Mouse (Mus musculus): ENCODE results near the gene Hpn. TPM values are rescaled to one million over a fixed set of nuclear protein-coding genes. Genes with fewer than 3 reads are reported as not detected.

Gene Hpn
- polyA plus RNA-seq, 1 experiment from 2014 or later, result 4.2 TPM

DNA sequence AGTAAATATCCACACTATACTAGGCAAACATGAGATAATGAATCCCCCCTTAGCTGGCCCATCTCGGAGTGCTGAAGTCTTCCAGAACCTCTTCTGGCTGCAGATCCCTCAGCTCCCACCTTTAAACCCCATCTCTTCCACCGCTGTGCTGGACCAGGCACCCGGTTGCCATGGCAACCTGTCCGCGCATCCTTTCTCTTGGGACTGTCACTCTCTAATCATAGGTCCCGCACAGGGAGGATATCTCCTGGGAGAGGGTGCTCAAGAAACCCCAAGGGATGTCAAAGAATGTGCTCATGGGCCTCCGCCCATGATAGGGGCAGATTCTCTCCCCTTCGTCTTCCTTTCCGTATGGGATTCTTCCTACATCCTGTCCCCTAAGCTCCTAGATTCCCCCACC lies 64.2 kb downstream of the Hpn start:
- peak overlapping the region; percentile 24 for H3K4me3 ChIP-seq
- no peak for ATAC-seq (ENCODE audit: insufficient number of reproducible peaks, insufficient read depth, low FRiP score, low TSS enrichment)
- 3% methylated on average over 9 of the region's 9 CpGs for WGBS
- no peak overlapping the region for H3K9ac ChIP-seq
- H3K27me3 ChIP-seq, result peaks cover 68% of the 10 kb centered on the region
- no peaks in the 10 kb centered on the region for H3K9me3 ChIP-seq
- H3K4me1 ChIP-seq, result peaks cover 66% of the 10 kb centered on the region
- no peak overlapping the region for H3K27ac ChIP-seq
- H3K36me3 ChIP-seq, result no peaks in the 10 kb centered on the region
- H3K4me2 ChIP-seq (replicated peaks), result peak overlapping the region; percentile 56

DNA sequence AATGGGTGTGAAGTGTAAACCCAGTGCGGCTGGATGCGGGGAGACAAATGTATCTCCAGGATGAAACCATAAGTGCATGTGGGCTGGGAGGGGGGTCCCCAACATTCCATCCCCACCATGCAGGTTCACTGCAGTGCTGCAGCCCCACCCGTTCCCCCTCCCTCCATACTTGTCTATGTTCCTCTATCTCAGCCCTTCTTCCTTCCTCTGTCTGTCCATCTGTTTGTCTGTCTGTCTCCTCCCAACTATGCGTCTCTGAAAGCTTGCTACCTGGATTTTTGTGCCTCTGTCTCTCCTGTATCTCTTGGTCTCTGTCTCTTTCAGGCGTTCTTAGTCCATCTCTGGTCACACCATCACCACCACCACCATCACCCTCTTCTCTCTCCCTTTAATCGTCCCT lies 64.6 kb downstream of the Hpn start:
- H3K36me3 ChIP-seq, result no peaks in the 10 kb centered on the region
- peaks cover 70% of the 10 kb centered on the region for H3K27me3 ChIP-seq
- H3K4me1 ChIP-seq, result peaks cover 62% of the 10 kb centered on the region
- H3K9ac ChIP-seq, result no peak overlapping the region
- H3K27ac ChIP-seq, result no peak overlapping the region
- 5% methylated on average over 6 of the region's 6 CpGs for WGBS
- H3K4me3 ChIP-seq, result peak overlapping the region; percentile 24
- H3K4me2 ChIP-seq (replicated peaks), result peak overlapping the region; percentile 56
- H3K9me3 ChIP-seq, result no peaks in the 10 kb centered on the region
- ATAC-seq (ENCODE audit: insufficient number of reproducible peaks, insufficient read depth, low FRiP score, low TSS enrichment), result no peak

DNA sequence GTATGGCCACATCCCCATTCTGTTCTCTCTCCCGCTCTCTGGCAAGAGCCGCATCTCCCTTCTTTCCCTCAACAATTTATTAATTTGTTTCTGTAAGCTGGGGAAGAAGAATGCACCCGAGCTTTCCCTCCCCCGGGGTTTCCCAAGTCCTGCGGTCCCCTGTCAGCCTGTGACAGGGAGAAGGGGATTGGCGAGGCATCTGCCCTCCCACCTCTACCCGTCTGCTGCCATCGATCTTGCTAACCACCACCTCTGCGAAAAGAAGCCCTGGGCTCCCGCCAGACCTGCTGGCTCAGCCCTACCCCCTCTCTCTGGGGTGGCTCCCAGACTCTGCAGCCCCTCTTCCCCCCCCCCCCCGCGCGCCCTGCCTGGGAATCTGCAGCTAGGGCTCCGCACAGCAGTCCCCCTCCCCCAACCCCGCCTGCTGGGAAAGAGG lies 65.2 kb downstream of the Hpn start:
- H3K36me3 ChIP-seq, result no peaks in the 10 kb centered on the region
- H3K4me2 ChIP-seq (replicated peaks), result peak overlapping the region; percentile 56
- H3K27ac ChIP-seq, result no peak overlapping the region
- 3% methylated on average over 13 of the region's 15 CpGs for WGBS
- peak overlapping the region; percentile 1; the same call in 1 of the 2 replicates for H3K9ac ChIP-seq
- no peaks in the 10 kb centered on the region for H3K9me3 ChIP-seq
- H3K27me3 ChIP-seq, result peaks cover 74% of the 10 kb centered on the region
- H3K4me1 ChIP-seq, result peaks cover 56% of the 10 kb centered on the region
- no peak for ATAC-seq (ENCODE audit: insufficient number of reproducible peaks, insufficient read depth, low FRiP score, low TSS enrichment)
- H3K4me3 ChIP-seq, result peak overlapping the region; percentile 24

DNA sequence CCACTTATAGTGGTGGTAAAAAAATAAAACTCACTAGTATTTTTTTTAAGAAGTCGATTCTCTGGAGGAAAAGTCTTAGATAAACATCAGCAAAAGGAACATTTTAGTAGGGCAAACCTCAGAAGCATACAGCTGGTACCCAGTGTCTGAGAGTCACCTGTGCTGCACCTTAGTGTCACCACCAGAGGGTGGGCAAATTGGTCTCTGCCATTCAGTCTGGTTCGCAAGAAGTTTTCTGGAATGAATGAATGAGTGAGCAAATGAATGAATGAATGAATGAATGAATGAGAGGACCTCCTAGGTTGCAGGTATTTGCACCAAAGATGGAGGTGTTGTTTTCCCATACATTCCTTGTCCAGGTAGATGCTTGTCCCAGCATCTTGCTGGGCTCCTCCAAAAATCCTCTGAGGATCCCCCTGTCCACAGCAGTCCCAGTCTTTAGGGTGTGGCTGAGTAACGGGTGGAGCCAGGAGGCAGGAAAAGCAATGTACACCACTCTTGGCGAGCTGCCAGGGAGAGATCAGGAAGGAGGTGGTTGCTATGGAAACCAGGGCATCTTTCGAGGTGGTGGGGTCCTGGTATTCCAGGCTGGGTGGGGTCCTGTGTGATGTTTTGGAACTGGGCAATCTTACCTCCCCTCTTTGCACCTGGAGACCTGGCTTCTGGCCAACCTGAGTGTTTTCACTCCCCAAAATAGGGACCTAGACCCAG lies 65.8 kb downstream of the Hpn start:
- no peaks in the 10 kb centered on the region for H3K9me3 ChIP-seq
- 18% methylated on average over 5 of the region's 5 CpGs for WGBS
- peak overlapping the region; percentile 24; the same call in 1 of the 2 replicates for H3K4me3 ChIP-seq
- no peak for ATAC-seq (ENCODE audit: insufficient number of reproducible peaks, insufficient read depth, low FRiP score, low TSS enrichment)
- H3K4me1 ChIP-seq, result peaks cover 50% of the 10 kb centered on the region
- no peak overlapping the region for H3K9ac ChIP-seq
- H3K36me3 ChIP-seq, result no peaks in the 10 kb centered on the region
- peaks cover 74% of the 10 kb centered on the region for H3K27me3 ChIP-seq
- peak overlapping the region; percentile 56 for H3K4me2 ChIP-seq (replicated peaks)
- no peak overlapping the region for H3K27ac ChIP-seq

Other genes starting within 250 kb of the Hpn start
- 0.09 and 0.17 TPM in 2 replicates for gene Cd22, start 234.9 kb downstream of the Hpn start, polyA plus RNA-seq (2016; fragmentation: Nextera tagmentation; extraction: Ambion mirVana)
- gene Mag, start 200.4 kb downstream of the Hpn start, polyA plus RNA-seq (2016; fragmentation: Nextera tagmentation; extraction: Ambion mirVana), result 0.26 and 0.29 TPM in 2 replicates
- gene Hamp2, start 190.6 kb downstream of the Hpn start, polyA plus RNA-seq (2016; fragmentation: Nextera tagmentation; extraction: Ambion mirVana), result not detected in 2 replicates
- gene Hamp, start 171.3 kb downstream of the Hpn start, polyA plus RNA-seq (2016; fragmentation: Nextera tagmentation; extraction: Ambion mirVana), result not detected in 2 replicates
- gene Usf2, start 158.5 kb downstream of the Hpn start, polyA plus RNA-seq (2016; fragmentation: Nextera tagmentation; extraction: Ambion mirVana), result 31.8 and 32.7 TPM in 2 replicates
- 25.6 and 26.2 TPM in 2 replicates for gene Lsr, start 141.8 kb downstream of the Hpn start, polyA plus RNA-seq (2016; fragmentation: Nextera tagmentation; extraction: Ambion mirVana)
- 1.4 and 2.0 TPM in 2 replicates for gene Fam187b, start 141.5 kb downstream of the Hpn start, polyA plus RNA-seq (2016; fragmentation: Nextera tagmentation; extraction: Ambion mirVana)
- gene Fxyd5, start 72.8 kb downstream of the Hpn start, polyA plus RNA-seq (2016; fragmentation: Nextera tagmentation; extraction: Ambion mirVana), result 11.0 and 13.6 TPM in 2 replicates
- gene Fxyd7, start 63.8 kb downstream of the Hpn start, polyA plus RNA-seq (2016; fragmentation: Nextera tagmentation; extraction: Ambion mirVana), result 26.0 and 36.0 TPM in 2 replicates
- gene Fxyd1, start 58.1 kb downstream of the Hpn start, polyA plus RNA-seq (2016; fragmentation: Nextera tagmentation; extraction: Ambion mirVana), result 24.2 and 31.1 TPM in 2 replicates
- gene Lgi4, start 55.9 kb downstream of the Hpn start, polyA plus RNA-seq (2016; fragmentation: Nextera tagmentation; extraction: Ambion mirVana), result 1.5 and 2.0 TPM in 2 replicates
- 16.6 and 19.2 TPM in 2 replicates for gene Fxyd3, start 38.6 kb downstream of the Hpn start, polyA plus RNA-seq (2016; fragmentation: Nextera tagmentation; extraction: Ambion mirVana)
- gene Scn1b, start 11.7 kb upstream of the Hpn start, polyA plus RNA-seq (2016; fragmentation: Nextera tagmentation; extraction: Ambion mirVana), result 4.5 and 5.1 TPM in 2 replicates
- gene Gramd1a, start 40.6 kb upstream of the Hpn start, polyA plus RNA-seq (2016; fragmentation: Nextera tagmentation; extraction: Ambion mirVana), result 97.4 and 109 TPM in 2 replicates
- gene Scgb2b2, start 175.2 kb upstream of the Hpn start, polyA plus RNA-seq (2016; fragmentation: Nextera tagmentation; extraction: Ambion mirVana), result not detected in 2 replicates
- gene Scgb1b2, start 176.5 kb upstream of the Hpn start, polyA plus RNA-seq (2016; fragmentation: Nextera tagmentation; extraction: Ambion mirVana), result not detected in 2 replicates
- not detected in 2 replicates for gene Scgb2b3, start 246.8 kb upstream of the Hpn start, polyA plus RNA-seq (2016; fragmentation: Nextera tagmentation; extraction: Ambion mirVana)

Data from embryonic facial prominence, embryonic 12.5 days (tissue).